In the genomic region with DNA sequence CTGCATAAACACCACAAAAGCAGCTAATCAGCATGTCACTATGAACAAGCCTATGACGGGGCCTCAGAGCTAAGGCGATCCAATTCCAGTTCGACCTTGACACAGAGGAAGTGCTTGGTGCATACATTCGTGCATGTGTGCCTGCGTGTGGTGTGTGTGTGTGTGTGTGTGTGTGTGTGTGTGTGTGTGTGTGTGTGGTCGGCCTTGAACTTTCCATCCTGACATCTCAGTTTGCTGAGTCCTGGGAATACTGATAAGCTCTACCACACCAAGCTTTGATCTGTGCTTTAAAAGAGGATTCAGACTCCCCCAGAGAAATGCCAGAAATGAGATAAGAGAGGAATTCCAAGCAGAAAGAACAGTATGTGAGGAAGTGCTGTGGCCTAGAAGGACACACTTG, we compare ENCODE assay signal across 16 mouse cellular contexts.
DNase-seq lines count a peak whose midpoint lies in the region; ATAC-seq and TF ChIP-seq lines count a peak whose summit lies in the region.
"Had no signal": no experiment of that assay in that cellular context is flagged by ENCODE, and none has a peak within 500 bp of the region (broad histone marks: within the 10 kb centered on the region; RNA-seq: fewer than 3 reads in every experiment).

No protein-coding gene starts in this region.

- 8% methylated on average over 6 of the region's 6 CpGs for WGBS in heart, postnatal 0 days
- 30% methylated on average over 6 of the region's 6 CpGs for WGBS in intestine, postnatal 0 days

- DNase-seq in heart, postnatal 0 days (ENCODE audit: low spot score): peak; percentile 39
- no peak for DNase-seq in heart, adult 18-20 months
- DNase-seq in ovary, postnatal 36 days (ENCODE audit: low spot score): peak; percentile 4
- DNase-seq in ovary, postnatal 10 days (ENCODE audit: low spot score): no peak
- peak; percentile 65 for DNase-seq in yolk sac, embryonic 10.5 days (ENCODE audit: low spot score)
- DNase-seq in cerebellum, adult 9-10 months: no peak
- DNase-seq in urinary bladder, postnatal 36 days (ENCODE audit: low spot score in 2 of 2): no peak
- DNase-seq: cerebellum, adult 8-10 months; kidney, postnatal 10 days; layer of hippocampus, adult 9-11 months; midbrain, embryonic 14.5 days; thymus, postnatal 25 days had no signal

- H3K27me3 ChIP-seq in heart, postnatal 0 days (ENCODE audit: control insufficient read depth, insufficient read depth, low read length): no peaks in the 10 kb centered on the region
- no peaks in the 10 kb centered on the region for H3K27me3 ChIP-seq in intestine, postnatal 0 days (replicated peaks; ENCODE audit: control insufficient read depth, insufficient read depth, low read length)
- H3K27me3 ChIP-seq: embryonic facial prominence, embryonic 15.5 days had no signal

- no peak for TF ChIP-seq CTCF in heart, postnatal 0 days (IDR thresholded peaks at IDR 0.05; ENCODE audit: low read depth)
- TF ChIP-seq CTCF in intestine, postnatal 0 days (IDR thresholded peaks at IDR 0.05; ENCODE audit: low read depth): no peak

- no peaks in the 10 kb centered on the region for H3K9me3 ChIP-seq in heart, postnatal 0 days (replicated peaks; ENCODE audit: control insufficient read depth, low read length)
- H3K9me3 ChIP-seq in intestine, postnatal 0 days (ENCODE audit: control insufficient read depth): no peaks in the 10 kb centered on the region
- H3K9me3 ChIP-seq: embryonic facial prominence, embryonic 15.5 days; hindbrain, embryonic 10.5 days had no signal

- H3K4me1 ChIP-seq in heart, postnatal 0 days (ENCODE audit: control insufficient read depth, insufficient read depth): no peaks in the 10 kb centered on the region; the same call in 1 of the 2 replicates
- H3K4me1 ChIP-seq in intestine, postnatal 0 days (replicated peaks; ENCODE audit: control insufficient read depth, insufficient read depth, low read length): peaks cover 10% of the 10 kb centered on the region; the same call in 1 of the 2 replicates
- H3K4me1 ChIP-seq: embryonic facial prominence, embryonic 15.5 days had no signal

- no peak overlapping the region for H3K4me3 ChIP-seq in heart, postnatal 0 days (ENCODE audit: low read depth, low read length)
- no peak overlapping the region for H3K4me3 ChIP-seq in intestine, postnatal 0 days (ENCODE audit: low read depth, low read length)
- H3K4me3 ChIP-seq: embryonic facial prominence, embryonic 15.5 days; hindbrain, embryonic 10.5 days had no signal

- peak; percentile 55; the same call in 1 of the 2 replicates for ATAC-seq in heart, postnatal 0 days (ENCODE audit: insufficient read depth, low read depth)
- ATAC-seq in intestine, postnatal 0 days: peak; percentile 45; the same call in 1 of the 2 replicates
- ATAC-seq: activated CD4-positive, CD25-positive, alpha-beta regulatory T cell, adult 4 months had no signal

- no peak for TF ChIP-seq EP300 in heart, postnatal 0 days (IDR thresholded peaks at IDR 0.05; ENCODE audit: low read depth)

- no peak overlapping the region for H3K27ac ChIP-seq in heart, postnatal 0 days (ENCODE audit: low read depth)
- peak overlapping the region; percentile 83 for H3K27ac ChIP-seq in intestine, postnatal 0 days (ENCODE audit: low read depth, low read length)
- H3K27ac ChIP-seq: embryonic facial prominence, embryonic 15.5 days; hindbrain, embryonic 10.5 days had no signal

- H3K4me2 ChIP-seq in heart, postnatal 0 days (ENCODE audit: low read depth, low read length): no peak overlapping the region
- H3K4me2 ChIP-seq in intestine, postnatal 0 days (replicated peaks; ENCODE audit: low read depth): no peak overlapping the region
- H3K4me2 ChIP-seq: embryonic facial prominence, embryonic 15.5 days had no signal

- H3K36me3 ChIP-seq in heart, postnatal 0 days (replicated peaks; ENCODE audit: control insufficient read depth, insufficient read depth, low read length): no peaks in the 10 kb centered on the region
- H3K36me3 ChIP-seq in intestine, postnatal 0 days (ENCODE audit: control insufficient read depth, insufficient read depth): no peaks in the 10 kb centered on the region
- H3K36me3 ChIP-seq: embryonic facial prominence, embryonic 15.5 days; hindbrain, embryonic 10.5 days had no signal

- H3K9ac ChIP-seq in heart, postnatal 0 days (replicated peaks; ENCODE audit: low read depth, low read length): no peak overlapping the region
- H3K9ac ChIP-seq in intestine, postnatal 0 days (ENCODE audit: low read depth, low read length): no peak overlapping the region
- H3K9ac ChIP-seq: embryonic facial prominence, embryonic 15.5 days had no signal

Comparison
In these comparisons a context has a peak if more than half of its experiments do, and no peak if none do; other contexts are left out.
1. DNase-seq: peak in heart, postnatal 0 days (single experiment), ovary, postnatal 36 days (single experiment) and yolk sac, embryonic 10.5 days (single experiment); none in heart, adult 18-20 months (0 of 2), ovary, postnatal 10 days (single experiment), cerebellum, adult 9-10 months (single experiment) and urinary bladder, postnatal 36 days (0 of 2).